Mouse (Mus musculus): ENCODE results near the gene Slc22a20. TPM values are rescaled to one million over a fixed set of nuclear protein-coding genes. Genes with fewer than 3 reads are reported as not detected.

Gene Slc22a20
- total RNA-seq (2021): not detected
- long read RNA-seq: 0 reads

DNA sequence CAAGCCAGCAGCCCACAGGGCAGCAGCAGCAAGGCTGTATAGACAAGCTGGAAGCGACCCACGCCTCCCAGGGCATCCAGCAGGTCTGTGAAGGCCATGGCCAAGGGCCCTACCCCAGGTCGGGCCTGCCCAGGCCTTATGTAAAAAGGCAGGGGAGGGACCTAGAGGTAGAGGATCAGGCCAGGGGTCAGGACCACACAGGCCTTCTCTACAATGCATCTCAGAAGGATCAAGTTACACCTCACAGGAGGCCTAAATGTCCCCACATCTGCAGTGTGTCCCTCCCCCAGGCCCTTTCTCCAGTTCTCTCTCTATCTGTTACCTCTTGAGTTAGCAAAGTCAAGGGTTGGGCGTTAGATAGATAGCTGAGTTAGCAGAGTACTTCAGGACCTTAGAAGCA lies at the start of gene Slc22a20:
TSS of gene Slc22a20 (minus strand) at position 101 of the 400 bp plus-strand sequence.
- no peak for DNase-seq (ENCODE audit: low spot score in 2 of 2)

- no peak for DNase-seq (ENCODE audit: low spot score in 2 of 2)
Measured at GRCm38 (mm10) chr19:6030520-6031280, 44.8 kb upstream of the Slc22a20 start.

DNA sequence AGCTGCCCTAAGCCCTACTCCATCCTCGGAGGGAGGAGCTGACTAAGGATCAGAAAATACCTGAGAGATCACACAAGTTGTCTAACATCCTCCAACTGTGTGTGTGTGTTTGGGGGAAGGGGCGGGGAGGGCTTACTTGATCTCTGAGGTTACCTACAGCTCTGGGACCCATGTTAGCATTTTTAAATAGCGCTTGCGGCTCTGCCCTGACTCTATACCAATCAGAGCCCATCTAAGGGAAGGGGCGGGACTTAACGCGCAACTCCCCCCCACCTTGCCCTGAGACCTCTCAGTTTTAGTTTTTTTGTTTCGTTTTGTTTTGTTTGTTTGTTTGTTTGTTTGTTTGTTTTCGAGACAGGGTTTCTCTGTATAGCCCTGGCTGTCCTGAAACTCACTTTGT lies 43.5 kb upstream of the Slc22a20 start:
- no peak for DNase-seq (ENCODE audit: low spot score in 2 of 2)

DNA sequence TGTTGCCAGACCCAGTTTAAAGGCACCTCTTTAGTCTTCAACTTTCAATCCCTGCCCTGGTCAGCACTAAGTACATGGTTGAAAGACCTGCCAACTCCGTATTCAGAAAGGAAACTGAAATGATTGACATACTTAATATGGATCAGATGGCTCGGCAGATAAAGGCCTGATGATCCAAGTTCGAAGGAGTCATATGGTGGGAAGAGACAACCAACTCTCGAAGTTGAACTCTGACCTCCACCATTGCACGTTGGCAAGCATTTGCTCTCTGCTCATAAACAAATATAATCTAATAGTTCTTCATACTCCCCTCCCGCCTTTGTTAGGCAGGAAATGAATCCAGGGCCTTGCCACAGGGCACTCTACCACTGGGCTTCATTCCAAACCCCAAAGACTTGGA lies 43.0 kb upstream of the Slc22a20 start:
- no peak for DNase-seq (ENCODE audit: low spot score in 2 of 2)

DNA sequence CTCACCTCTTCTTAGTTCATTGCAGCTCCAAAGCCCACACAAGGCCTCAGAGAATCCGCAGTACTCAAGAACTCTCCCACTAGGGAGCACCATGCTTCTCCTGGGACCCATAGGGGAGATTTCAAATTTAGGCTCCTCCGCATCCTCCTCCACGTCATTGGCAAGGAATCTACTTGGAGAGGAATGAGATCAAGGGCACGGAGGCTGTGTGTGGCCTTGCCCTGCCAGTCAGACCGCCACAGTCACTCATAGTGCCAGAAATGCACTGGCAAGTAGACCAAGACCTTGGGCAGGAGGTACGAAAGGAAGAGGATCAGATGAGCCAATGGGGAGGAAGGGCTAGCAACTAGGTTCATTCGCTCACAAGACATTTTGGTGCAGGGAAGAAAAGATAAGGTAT lies 38.0 kb upstream of the Slc22a20 start:
- no peak for DNase-seq (ENCODE audit: low spot score in 2 of 2)

- no peak for DNase-seq (ENCODE audit: low spot score in 2 of 2)
Measured at GRCm38 (mm10) chr19:6023059-6023458, 37.1 kb upstream of the Slc22a20 start.

- DNase-seq (ENCODE audit: low spot score in 2 of 2): no peak
Measured at GRCm38 (mm10) chr19:6020276-6020675, 34.3 kb upstream of the Slc22a20 start.

DNA sequence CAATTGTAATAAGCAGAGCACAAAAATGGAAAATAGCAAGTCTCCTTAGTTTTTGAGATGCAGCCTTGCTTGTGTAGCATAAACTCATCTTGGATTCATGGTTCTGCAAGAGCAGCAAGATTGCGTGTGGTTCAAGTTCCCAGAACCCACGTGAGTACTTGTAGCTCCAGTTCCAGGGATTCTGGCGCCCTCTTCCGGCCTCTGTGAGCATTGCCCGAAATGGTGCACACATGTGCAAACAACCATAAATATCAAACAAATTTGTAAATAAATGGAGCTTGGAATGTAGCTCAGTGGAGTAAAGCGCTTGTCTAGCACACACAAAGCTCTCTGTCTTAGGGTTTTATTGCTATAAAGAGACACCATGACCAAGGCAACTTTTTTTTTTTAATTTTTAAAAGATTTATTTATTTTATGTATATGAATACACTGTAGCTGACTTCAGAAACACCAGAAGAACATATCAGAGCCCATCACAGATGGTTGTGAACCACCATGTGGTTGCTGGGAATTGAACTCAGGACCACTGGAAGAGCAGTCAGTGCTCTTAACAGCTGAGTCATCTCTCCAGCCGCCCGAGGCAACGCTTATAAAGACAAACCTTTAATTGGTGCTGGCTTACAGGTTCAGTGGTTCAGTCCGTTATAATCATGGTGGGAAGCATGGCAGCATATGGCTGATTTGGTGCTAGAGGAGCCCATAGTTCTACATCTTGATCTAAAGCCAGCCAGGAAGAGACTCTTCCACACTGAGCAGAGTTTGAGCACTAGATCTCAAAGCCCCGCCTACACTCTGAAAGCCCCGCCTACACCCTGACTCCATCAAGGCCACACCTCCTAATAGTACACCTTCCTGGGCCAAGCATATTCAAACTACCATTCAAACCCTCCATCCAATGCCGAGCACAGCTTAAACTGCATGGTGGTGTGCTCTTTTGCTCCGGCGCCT lies 32.5 kb upstream of the Slc22a20 start:
- DNase-seq (ENCODE audit: low spot score in 2 of 2): peak; percentile 87 to 88

GRCm38 (mm10) chr19:6016532-6016931 lies 30.6 kb upstream of the Slc22a20 start:
- DNase-seq (ENCODE audit: low spot score in 2 of 2): peak; percentile 13 to 16

DNA sequence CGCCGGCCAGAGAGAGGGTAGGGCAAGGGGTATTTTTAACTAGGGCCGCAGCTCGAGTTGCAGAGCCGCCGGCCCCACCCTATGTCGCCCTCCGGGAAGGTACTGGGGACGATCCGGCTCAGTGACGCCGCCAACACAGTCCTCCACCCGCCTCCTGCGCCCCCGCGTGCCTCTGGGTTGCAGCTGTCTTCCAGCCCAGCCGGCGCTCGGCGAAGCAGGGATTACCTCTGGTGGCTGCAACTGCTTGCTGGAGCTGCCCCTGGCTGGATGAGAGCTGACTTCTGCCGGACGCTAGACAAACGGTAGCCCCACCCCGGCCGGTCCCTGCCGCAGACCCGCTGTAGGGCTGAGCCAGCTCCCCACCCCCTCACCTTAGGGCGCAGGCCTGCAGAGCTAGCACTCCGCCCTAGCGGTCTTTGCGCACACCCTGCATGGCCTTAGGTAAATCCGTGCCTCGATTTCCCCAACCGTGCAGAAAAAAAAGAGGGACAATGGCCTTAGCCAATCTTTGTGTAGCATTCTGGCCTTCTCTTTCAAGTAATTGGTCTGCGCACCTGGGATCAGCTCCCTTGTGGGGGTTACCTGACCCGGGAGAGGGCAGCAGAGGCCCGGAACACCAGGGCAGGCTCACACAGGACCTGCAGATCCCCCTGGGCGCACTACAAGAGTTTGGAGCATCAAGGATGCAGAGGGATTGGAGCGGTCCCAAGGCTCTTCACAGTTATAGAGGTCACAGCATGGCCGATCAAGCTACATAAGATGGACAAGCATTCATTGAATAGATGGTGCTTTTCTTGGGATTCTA lies 29.8 kb upstream of the Slc22a20 start, which contains the start of gene Capn1:
TSS of gene Capn1 (minus strand) at position 387 of the 805 bp plus-strand sequence.
- peak; percentile 63 to 73 for DNase-seq (ENCODE audit: low spot score in 2 of 2)

DNA sequence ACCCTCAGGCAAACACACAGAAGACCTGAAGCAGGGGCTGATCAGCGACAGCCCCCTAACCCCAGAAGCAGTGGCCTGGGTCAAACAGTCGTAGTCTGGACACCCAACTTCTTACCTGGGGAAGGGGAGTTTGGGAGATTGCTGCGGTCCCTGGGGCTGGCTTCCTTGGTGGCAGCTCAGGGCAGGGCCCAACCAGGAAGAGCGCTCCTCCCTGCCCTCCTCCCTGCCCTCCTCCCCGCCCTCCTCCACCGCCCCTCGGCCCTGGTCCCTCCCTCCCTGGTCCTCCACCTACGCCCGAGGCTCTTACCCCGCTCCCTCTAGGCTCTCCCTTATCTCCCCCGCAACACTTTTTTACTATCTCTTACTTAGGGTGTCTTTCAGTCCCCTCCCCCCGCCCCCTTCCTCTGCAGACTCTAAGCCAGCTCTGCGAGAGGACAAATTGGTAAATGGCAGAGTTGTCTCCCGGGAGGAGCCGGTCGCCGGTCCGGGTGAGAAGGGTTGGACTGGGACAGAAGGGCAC lies 29.1 kb upstream of the Slc22a20 start:
- peak in 1 of 2 experiments; percentile 14 for DNase-seq (ENCODE audit: low spot score in 2 of 2)

- no peak for DNase-seq (ENCODE audit: low spot score in 2 of 2)
Measured at GRCm38 (mm10) chr19:6013691-6014090, 27.7 kb upstream of the Slc22a20 start.

DNA sequence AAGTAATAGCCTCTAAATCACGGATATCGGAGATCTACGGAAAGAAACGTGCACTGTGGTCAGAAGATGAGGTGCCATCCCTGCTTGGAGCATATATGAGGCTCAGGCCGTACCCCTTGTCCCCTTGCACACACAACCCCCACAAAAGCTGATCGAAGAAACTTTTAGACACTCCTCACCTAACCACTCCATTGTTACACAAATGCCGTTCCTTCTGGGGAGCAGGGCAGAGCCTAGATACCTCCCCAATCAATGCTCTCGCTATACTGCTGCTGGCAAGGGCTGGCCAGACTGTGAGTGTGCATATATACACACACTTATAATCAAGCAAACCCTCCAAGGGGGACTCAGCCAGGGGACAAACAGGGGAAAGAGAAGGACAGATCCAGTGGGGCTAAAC lies 23.2 kb upstream of the Slc22a20 start:
- DNase-seq (ENCODE audit: low spot score in 2 of 2): no peak

GRCm38 (mm10) chr19:6007013-6007412 lies 21.1 kb upstream of the Slc22a20 start:
- DNase-seq (ENCODE audit: low spot score in 2 of 2): no peak

DNA sequence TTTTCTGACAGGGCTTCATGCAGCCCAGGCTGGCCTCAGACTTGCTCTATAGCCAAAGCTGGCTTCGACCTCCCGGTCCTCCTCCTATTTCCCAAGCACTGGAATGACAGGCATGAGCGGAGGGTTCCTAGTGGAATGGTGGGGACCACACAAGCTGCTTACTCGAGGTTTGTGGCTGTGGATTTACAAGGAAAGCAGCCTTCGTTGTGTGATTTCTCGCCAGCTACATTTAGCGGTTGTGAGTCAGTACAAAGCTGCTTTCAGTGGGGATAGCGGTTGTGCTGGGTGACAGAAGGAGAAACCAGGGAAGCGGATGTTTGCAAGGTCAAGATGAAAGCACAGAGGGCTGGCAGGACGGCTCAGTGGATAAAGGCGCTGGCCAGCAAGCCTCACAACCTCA lies 19.6 kb upstream of the Slc22a20 start:
- DNase-seq (ENCODE audit: low spot score in 2 of 2): no peak

- no peak for DNase-seq (ENCODE audit: low spot score in 2 of 2)
Measured at GRCm38 (mm10) chr19:5999969-6000368, 14.0 kb upstream of the Slc22a20 start.

GRCm38 (mm10) chr19:5998180-5998579 lies 12.2 kb upstream of the Slc22a20 start:
- no peak for DNase-seq (ENCODE audit: low spot score in 2 of 2)

DNA sequence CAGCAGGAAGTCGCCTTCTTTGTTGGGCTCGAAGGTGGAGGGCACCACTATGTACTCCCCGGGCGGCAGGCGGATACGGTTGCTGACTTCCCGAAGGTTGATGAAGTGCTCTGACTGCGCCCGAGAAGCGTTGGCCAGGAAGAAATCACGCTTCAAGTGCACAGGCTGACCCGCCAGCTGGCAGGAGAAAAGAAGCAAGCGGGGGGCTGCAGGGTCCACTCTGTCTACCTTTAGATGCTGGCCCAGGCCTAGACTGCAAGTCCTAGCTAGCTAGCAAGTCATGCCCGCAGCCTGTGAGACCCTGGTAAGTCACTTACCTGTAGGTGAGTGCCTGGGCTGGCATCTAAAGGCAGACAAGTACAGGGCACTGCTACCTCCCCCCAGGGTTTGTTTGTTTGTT lies 8.8 kb upstream of the Slc22a20 start:
- no peak for DNase-seq (ENCODE audit: low spot score in 2 of 2)

DNA sequence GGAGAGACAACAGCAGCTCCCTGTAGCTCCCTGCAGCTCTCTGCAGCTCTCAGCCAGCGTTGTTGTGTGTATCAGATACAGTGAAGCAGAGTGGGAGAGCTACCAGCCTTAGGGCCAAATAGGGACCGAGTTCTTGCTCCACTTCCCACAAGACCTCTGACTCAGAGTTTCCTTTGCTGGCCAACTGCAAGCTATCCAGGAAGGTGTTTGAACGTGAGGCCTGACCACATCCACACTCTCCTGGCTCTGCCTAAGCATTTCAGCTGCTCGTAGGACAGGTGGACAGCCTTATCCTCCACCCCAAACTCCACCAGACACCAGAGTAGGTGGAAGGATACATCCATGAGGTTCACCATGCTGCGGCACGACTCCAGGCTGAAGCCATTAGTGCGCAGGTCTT lies 6.1 kb upstream of the Slc22a20 start:
- no peak for DNase-seq (ENCODE audit: low spot score in 2 of 2)

- DNase-seq (ENCODE audit: low spot score in 2 of 2): no peak
Measured at GRCm38 (mm10) chr19:5991467-5991866, 5.5 kb upstream of the Slc22a20 start.

DNA sequence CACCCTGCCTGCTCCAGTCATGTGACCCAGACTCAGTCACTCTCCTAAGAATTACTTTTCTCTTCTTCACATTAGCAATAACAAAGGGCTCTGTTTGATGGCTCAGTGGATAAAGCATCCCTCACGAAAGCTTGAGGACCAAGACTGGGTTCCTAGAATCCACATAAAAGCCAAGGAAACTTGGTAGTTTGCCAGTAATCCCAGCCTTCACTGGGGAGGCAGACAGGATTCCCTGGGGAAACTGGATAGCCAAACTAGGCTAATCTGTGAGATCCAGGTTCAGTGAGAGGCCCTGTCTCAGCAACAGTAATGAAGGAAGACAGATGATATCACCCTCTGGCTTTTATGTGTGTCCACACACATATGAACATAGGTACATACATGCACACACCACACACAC lies 5.0 kb upstream of the Slc22a20 start:
- DNase-seq (ENCODE audit: low spot score in 2 of 2): no peak
